Mouse (Mus musculus): ENCODE data around the gene Tspan5.

- TF ChIP-seq EP300 (IDR thresholded peaks at IDR 0.05; ENCODE audit: low read depth): no peak
- TF ChIP-seq CTCF (IDR thresholded peaks at IDR 0.05; ENCODE audit: low read depth): no peak
Observed at GRCm38 (mm10) chr3:138704469-138704868, 37.5 kb upstream of the Tspan5 start.
